Mouse (Mus musculus) telencephalon, adult 2 months (tissue): Measurements from ENCODE around the gene Cnr2.

ENCODE experiments used
- DNase-seq: peaks from one replicate; pipeline ENCODE4 v3.0.0-alpha.2; 2011; ENCODE audit warnings: low read depth, low spot score

The Cnr2 gene

GRCm38 (mm10) chr4:135895071-135895571, at the start of gene Cnr2:
Gene Cnr2 (plus strand): TSS chr4:135895394.
- no peak for DNase-seq

DNA sequence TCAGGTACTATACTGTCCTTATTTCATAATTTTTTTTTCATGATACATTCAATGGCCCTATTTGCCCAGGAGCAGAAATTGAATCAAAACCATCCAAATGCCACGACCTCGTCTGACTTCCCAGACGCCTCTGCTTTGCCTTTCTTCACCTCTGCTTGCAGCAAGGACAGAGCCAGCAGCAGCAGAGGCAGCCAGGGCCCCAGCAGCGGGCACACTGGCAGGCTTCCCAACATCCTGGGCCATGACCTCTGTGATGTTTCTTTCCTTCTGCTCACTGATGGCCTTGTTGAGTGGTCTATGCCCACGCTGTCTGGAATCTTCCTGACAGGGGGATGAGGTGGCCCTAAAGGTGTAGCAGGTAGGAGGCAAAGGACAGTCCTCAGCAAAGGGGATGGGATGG, 47.6 kb upstream of the Cnr2 start:
- no peak for DNase-seq

DNA sequence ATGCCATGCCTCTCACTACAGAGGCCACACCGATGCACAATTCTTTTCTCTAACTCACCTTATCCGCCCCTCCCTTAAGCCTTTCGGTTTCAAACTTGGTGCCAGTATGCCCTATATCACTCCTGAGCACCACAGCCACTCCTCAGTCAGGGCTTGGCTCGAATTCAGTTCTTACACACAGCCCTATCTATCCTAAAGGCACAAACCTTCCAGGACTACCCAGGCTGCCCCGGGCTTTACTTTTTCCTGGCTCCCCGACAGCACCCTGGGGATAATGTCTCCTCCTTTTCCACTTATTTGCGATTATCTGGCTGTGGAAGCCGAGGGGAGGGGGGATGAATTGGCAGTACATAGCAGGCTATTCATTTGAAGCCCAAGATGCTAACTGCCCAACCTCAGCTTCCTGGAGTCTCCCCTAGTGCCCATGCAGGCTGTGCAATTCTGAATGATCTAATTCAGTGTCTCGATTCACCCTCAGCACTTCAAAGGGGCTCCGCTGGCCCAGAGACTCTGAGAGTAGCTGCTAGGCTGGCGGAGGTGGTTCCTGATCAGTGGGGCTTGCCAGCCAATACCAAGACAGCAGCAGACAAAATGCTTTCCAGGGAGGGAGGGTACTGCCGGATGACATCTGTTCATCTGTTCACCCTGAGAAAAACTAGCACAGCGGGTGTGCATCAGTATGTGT, 44.6 kb upstream of the Cnr2 start:
- peak; percentile 60 for DNase-seq

DNA sequence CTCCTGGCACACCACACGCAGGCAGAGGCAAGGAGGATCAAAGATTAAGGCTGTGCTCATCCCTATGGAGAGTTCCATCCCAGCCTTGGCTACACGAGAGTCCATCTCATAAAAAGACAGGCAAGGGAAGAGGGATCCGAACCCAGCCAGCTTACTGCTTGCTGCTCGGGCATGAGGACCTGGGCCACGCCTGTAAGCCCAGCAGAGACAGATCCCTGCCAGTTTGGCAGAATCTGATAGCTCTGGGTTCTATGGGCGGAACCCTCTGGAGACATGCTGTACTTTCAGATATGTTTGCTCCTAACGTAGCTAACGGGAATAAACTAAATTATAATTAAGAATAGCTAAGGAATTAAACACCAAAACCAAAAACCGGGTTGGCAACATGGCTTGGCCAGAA, 43.3 kb upstream of the Cnr2 start:
- no peak for DNase-seq

DNA sequence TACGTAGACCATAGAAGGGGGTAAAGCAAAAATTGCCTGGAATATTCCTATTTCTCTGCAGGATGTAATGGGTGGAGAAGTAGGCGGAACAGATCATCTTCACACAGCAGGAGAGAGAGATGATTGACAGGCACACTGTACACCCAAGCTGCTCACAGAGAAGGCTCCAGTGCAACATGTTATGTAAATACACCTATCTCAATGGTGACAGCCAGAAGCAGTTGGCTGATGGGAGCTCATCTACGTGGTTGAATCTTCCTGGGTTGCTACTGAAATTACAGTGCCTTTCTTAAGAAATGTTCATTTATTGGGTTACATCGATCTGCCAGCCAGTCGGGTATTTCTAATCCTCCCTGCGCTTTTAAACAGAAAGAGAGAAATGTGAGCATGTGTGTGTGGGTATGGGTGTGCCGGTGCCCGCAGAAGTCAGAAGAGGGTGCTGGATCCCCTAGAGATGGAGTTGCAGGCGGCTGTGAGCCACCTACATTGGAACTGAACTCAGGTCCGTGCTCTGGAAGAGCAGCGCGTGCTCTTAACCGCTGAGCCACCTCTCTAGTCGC, 41.1 kb upstream of the Cnr2 start:
- DNase-seq: peak; percentile 53

DNA sequence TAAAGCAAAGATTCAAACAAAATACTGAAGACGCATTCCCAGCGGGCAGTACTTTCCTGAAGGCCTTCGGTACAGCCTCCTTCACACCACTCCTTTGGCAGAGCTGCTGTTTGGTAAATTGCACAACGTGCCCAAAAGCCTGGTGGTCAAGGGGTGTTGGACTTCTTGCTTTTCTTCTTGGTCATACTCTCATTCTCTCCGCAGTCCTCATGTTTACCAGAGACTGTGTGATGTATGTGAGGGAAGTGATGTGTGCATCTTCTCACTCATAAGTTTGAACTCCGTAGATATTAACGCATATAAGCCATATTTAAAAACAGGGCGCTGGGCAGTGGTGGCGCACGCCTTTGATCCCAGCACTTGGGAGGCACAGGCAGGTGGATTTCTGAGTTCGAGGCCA, 40.6 kb upstream of the Cnr2 start:
- no peak for DNase-seq

DNA sequence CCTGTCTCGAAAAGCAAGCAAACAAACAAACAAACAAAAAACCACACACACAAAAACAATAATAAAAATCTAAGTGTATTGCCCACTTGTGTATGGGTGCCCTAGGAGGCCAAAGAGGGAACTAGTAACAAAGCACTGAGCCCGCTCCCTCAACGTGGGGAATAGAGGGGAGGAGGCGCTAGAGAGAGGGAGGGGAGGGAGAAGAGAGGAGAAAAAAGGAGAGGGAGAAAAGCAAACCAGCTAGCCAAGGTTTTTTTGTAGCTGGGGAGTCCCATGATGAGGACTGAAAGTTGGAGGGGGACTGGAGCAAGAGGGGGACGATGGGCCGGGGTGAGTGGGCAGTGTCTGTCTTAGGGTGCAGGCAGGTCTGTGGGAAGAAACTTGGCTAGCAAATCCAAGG, 40.1 kb upstream of the Cnr2 start:
- DNase-seq: no peak

GRCm38 (mm10) chr4:135855536-135856222, 39.5 kb upstream of the Cnr2 start, which contains the start of gene Srsf10:
Gene Srsf10 (plus strand): TSS chr4:135855747.
- DNase-seq: peak; percentile 93

DNA sequence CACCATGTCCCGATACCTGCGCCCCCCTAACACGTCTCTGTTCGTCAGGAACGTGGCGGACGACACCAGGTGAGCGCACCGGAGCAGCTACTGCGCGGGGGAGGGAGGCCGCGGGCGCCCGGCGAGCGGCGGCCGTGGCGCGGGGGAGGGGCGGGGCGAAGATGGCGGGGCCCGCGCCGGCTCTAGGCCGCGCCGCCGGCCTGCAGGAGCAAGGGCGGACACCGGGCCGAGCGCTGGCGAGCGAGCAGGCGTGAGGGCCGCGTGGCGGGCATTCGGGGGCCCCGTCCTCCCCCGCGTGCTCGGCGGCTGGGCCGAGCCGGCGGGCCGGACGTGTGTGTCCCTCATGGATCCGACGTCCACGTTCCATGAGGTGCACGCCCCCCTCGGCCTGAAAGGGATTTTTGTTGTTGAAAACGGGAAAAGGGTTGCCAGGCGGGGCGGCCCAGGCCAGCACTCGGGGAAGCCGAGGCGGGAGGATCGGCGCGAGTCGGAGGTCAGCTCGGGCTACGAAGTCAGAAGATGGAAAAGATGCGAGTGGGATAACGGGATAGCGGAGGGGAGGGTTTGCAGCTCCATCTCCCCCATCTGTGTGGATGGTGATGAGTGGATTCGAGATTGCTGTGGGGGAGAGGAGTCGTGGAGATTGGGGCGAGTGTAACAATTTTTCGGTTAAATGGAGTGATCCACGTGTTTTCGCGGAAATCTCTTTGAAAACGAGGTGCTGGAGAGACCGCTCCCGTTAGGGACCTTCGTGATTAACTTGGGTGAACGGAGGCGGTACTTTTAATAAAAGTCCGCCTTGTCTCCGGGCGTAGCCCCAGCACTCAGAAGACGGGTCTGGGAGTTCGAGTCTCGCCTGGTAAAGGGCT, 38.7 kb upstream of the Cnr2 start:
- DNase-seq: no peak

DNA sequence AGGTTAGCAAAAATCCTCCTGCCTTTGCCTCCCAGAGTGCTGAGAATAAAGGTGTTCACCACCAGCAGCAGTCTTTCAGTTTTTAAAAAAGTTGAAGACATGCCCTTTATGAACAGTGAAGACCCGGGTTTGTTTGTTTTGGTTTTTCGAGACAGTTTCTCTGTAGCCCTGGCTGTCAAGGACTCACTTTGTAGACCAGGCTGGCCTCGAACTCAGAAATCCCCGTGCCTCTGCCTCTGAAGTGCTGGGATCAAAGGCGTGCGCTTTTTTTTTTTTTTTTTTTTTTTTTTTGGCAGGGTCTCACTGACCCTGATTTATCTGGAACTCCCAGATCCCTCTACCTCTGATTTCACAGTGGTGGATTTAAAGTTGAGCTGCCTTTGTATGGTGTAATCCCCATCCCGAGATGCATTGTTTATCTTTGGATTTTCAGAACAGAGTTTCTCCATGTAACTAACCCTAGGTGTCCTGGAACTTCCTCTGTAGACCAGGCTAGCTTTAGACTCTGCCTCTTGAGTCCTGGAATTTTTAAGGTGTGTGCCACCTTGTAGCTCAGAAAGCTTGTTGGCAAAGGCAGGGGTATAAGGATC, 37.5 kb upstream of the Cnr2 start:
- DNase-seq: no peak

GRCm38 (mm10) chr4:135868996-135869395, 26.2 kb upstream of the Cnr2 start:
- no peak for DNase-seq

GRCm38 (mm10) chr4:135870227-135871023, 24.8 kb upstream of the Cnr2 start:
- DNase-seq: no peak

DNA sequence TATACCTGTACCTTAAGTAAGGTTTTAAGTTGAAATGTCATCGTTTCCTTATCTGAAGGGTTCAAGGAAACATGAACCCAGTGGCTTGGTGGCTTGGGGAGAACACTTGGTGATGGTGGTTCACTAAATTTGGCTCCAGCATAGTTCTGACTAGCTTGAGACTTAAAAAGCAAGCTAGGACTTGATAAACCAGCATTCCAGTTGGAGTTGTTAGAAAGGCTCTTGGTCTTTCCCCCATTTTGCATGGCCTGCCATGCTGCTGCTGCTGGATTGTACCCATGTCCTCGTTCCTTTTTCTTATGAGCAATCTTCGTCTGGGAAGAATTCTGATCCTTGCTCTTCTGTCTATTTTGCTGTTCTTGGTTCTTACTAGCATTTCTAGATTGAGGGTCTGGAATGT, 23.2 kb upstream of the Cnr2 start:
- DNase-seq: no peak

DNA sequence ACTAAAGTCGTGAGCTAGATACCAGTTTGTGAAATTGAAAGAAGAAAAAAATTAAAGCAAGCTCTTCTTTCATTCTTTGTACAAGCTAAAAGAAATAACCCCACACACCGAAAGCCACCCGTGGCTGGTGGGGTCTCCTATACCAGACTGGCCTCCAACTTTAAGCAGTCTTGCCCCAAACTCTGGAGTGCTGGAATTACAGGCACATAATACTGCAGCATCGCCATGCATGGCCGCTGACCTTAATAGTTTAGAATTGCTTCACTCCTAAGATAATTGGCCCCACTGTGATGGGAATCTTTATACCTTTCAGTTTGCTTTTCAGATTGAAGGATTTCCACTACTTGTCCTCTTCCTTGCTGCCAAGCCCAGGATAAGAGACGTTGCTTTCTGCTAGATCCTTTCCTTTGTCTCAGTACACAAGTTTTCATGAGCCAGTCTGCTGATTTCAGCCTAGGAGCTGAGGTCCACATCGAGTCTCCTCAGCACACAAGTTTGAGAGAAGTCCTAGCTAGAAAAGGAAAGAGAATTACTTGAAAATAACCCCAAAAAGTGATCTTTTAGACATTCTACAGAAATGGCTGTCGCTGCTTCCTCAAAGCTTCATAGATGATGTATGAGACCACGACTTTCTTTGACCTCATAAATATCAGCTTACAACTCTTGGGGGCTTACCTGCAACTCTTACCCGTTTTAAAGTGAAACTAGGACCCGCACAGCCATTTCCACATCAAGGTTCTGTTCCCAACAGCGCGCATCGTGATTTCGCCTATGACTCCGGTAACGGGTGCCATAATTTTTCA, 22.4 kb upstream of the Cnr2 start:
- no peak for DNase-seq

DNA sequence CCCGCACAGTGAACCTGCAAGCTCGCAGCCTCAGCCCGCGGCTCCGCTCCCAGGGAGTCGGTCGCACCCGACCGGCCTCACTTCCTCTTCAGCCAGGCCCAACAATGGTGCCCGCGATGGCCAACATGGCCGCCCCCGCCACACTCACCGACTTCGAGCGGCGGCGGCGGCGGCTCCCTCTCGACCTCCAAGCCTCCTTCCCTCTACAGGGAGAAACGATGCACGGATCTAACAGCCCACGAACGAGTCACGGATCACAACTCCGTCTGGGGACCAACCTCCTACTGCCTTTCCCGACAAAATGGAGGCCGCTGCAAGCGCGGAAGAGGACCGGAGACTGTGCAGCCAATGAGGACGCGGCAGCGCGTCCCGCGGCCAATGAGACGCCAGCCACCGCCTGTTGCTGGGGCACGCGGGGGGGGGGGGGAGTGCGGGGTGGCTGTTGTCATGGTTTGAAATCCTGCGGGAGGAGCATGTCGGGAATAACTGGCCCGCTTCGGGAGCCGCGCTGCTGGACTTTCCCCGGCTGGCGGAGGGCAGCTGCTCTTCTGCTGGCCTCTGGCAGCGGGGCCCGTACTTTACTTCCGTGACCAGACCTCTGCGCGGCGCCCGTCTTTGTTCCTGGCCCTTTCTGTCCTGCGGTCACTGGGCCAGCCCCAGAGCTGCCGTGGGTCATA, 21.5 kb upstream of the Cnr2 start, which contains the start of gene Pnrc2:
Gene Pnrc2 (minus strand): TSS at position 325 of the 677 bp plus-strand sequence.
- DNase-seq: peak; percentile 92

- no peak for DNase-seq
Observed at GRCm38 (mm10) chr4:135874564-135875535, 20.3 kb upstream of the Cnr2 start.

DNA sequence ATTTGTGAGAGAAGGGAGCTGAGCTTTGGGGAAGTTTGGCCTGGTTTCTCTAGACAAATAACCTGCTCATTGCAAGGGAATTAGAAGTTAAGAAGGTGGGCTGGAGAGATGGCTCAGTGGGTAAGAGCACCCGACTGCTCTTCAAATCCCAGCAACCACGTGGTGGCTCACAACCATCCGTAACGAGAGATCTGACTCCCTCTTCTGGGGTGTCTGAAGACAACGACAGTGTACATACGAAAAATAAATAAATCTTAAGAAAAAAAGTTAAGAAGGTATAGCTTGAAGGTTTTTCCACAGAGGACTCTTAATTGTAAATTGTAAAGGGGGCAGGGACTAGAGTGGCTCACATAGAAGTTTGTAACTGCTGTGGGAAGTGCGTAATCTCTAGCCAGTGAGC, 19.6 kb upstream of the Cnr2 start:
- DNase-seq: no peak

DNA sequence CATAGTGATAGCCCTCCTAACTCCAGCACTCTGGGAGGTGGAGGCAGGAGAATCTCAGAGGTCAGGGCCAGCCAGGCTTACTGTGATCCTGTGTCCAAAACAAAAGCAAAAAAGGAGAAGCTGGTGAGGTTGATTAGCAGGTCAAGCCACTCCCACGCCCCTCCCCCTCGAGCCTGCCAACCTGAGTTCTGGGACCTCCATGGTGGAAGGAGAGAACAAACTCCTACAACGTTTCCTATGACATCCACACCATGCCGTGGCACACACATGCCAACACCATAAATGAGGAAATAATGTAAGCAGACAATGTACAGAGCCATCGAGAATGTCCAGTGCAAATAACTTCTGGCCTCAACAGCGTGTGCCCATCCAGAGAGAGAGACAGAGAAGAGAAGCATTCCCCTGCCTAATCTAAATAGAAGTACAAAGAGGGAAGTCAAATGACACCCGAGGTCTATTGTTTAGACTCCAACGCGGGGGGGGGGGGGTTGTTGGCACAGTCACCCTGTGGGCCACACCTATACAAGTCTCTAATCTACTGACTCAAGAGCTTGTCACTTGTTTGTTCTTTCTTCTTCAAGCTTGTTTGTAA, 19.1 kb upstream of the Cnr2 start:
- DNase-seq: no peak
